Mouse (Mus musculus) ovary, postnatal 14 days (tissue): ENCODE data around the gene Cyb5r3.

Experiments used
- DNase-seq: peaks from one replicate; pipeline ENCODE4 v3.0.0; 2022; ENCODE audit warnings: low spot score

Gene Cyb5r3

GRCm38 (mm10) chr15:83172492-83173429 is at the start of gene Cyb5r3:
Gene Cyb5r3 (minus strand): TSS chr15:83172592.
- DNase-seq = no peak

- no peak for DNase-seq
These were observed 49.3 kb upstream of the Cyb5r3 start for GRCm38 (mm10) chr15:83221721-83222120.

GRCm38 (mm10) chr15:83220368-83221013 is 48.1 kb upstream of the Cyb5r3 start:
- no peak for DNase-seq

- DNase-seq = no peak
These were observed 43.2 kb upstream of the Cyb5r3 start for GRCm38 (mm10) chr15:83215322-83216216.

- DNase-seq = peak; percentile 57
These were observed 37.8 kb upstream of the Cyb5r3 start for GRCm38 (mm10) chr15:83210229-83210628.

- DNase-seq = no peak
These were observed 37.3 kb upstream of the Cyb5r3 start for GRCm38 (mm10) chr15:83209719-83210118.

- DNase-seq = no peak
These were observed 36.8 kb upstream of the Cyb5r3 start for GRCm38 (mm10) chr15:83209092-83209695.

GRCm38 (mm10) chr15:83204731-83205451 is 32.5 kb upstream of the Cyb5r3 start:
- DNase-seq = peak; percentile 58

GRCm38 (mm10) chr15:83202412-83202811 is 30.0 kb upstream of the Cyb5r3 start:
- no peak for DNase-seq

- DNase-seq = no peak
These were observed 21.0 kb upstream of the Cyb5r3 start for GRCm38 (mm10) chr15:83193413-83193812.

- no peak for DNase-seq
These were observed 10.0 kb upstream of the Cyb5r3 start for GRCm38 (mm10) chr15:83182351-83182750.

GRCm38 (mm10) chr15:83181800-83182330 is 9.5 kb upstream of the Cyb5r3 start:
- DNase-seq = no peak

GRCm38 (mm10) chr15:83180004-83180403 is 7.6 kb upstream of the Cyb5r3 start:
- DNase-seq = no peak

- DNase-seq = no peak
These were observed 4.3 kb upstream of the Cyb5r3 start for GRCm38 (mm10) chr15:83176653-83177052.

GRCm38 (mm10) chr15:83173914-83174884 is 1.8 kb upstream of the Cyb5r3 start:
- no peak for DNase-seq

GRCm38 (mm10) chr15:83171712-83172481 is 495 bp downstream of the Cyb5r3 start:
- peak; percentile 93 for DNase-seq

- no peak for DNase-seq
These were observed 1.3 kb downstream of the Cyb5r3 start for GRCm38 (mm10) chr15:83170956-83171659.
